Mouse (Mus musculus) spleen, postnatal 36 days (tissue): ENCODE results near the gene Axl.
"Not testable (repeated sequence)": the region's sequence is repeated elsewhere in the genome, so short reads cannot be mapped to it uniquely, and the experiment has no call there.

Experiments
- DNase-seq, 2 experiments: peaks; one replicate each; pipeline ENCODE4 v3.0.0; 2022; ENCODE audit warnings: low spot score in 2 of 2, mixed read lengths in 1 of 2

Gene Axl

DNA sequence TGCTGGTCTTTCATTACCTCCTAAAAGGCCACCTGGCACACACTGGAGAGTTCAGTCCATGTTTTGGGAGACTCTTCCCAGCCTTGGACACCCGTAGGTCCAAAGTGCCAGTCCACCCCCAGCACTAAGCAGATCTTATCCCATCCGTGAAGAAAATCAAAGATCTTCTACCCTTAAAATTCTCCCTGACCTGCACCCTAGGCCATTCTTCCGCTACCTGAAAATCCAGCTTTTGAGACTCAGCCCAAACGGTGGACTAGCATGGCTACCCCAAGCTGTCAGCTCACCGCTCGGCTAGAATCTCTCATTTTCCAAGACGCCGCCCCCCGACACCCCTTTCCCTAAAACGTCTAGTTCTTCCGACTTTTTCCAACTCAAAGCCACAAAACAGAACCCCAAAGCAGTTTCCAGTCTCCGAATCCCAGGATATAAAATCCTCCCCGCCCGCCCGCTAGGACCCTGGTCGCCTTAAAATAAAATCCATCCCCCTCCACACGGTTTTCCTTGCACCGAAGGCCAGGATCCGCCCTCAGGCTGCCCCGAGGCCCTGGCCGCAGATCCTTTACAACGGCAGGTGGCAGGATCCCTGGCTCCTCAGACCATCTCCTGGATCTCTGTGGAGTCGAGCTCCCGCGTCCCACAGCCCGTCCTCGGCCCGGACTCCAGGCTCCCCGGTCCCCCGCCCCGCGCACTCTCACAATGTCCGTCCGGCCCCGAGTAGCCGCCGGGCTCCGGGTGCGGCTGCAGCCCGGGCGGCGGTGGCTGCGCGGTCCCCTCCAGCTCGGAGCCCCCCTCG lies 34.7 kb downstream of the Axl start:
- no peak for DNase-seq

GRCm38 (mm10) chr7:25753076-25753475 lies 35.4 kb downstream of the Axl start:
- no peak for DNase-seq

- DNase-seq, result no peak
These were observed 41.7 kb downstream of the Axl start for GRCm38 (mm10) chr7:25746844-25747243.

GRCm38 (mm10) chr7:25738277-25738676 lies 50.2 kb downstream of the Axl start:
- DNase-seq, result no peak

DNA sequence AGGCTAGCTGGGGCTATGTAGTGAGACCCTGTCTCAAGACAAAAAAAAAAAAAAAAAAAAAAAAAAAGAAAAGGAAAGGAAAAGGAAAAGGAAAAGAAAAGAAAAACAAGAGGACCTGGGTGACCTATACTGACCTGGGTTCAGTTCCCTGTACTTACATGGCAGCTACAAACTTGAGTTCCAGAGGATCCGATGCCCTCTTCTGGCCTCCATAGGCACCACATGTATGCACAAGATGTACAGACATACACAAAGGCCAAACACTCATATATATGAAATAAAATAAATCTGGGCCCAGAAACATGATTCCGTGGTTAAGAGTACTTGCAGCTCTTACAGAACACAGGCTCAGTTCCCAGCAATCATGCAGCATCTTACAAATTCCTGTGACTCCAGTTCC lies 51.6 kb downstream of the Axl start:
- no peak for DNase-seq

DNA sequence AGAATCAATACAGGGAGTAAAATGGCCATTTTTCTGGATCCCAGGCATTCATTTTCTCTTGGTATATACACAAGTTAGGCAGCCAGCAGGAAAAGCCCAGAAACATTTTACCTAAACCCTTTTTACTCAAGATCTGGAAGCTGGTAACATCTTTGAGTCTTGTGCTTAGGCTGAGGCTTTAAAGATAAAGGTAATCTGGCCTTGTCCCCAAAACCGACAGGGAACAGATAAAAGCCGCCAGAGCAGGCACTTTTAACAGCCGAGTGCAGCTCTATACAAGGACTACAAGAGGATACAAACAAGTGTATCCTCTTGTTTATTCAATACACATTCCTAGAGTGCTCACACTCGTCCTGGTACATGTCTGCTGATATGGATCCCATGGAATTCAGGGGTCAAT lies 53.5 kb downstream of the Axl start:
- no peak for DNase-seq

- no peak for DNase-seq
These were observed 57.0 kb downstream of the Axl start for GRCm38 (mm10) chr7:25731294-25732055.

GRCm38 (mm10) chr7:25729862-25730261 lies 58.6 kb downstream of the Axl start:
- no peak for DNase-seq

GRCm38 (mm10) chr7:25729396-25729795 lies 59.1 kb downstream of the Axl start:
- DNase-seq, result no peak

GRCm38 (mm10) chr7:25727800-25728199 lies 60.7 kb downstream of the Axl start:
- no peak for DNase-seq

DNA sequence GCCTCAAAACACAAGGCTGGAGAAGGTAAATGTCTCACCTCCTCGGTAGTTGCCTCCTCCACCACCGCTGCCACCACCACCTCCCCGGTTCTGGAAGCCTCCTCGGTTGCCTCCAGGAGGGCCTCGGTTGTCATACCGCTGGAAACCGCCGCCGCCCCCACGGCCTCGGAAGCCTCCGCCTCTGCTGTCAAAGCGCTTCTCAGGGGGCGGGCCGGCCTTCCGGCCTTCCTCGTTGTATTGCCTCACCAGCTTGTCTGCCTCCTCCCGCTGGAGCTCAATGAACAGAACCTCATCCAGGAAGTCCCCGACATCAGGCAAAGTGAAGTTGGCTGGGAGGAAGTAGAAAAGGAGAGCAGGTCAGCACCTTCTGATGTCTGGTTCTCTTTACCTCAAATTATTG lies 62.6 kb downstream of the Axl start:
- DNase-seq, result no peak

GRCm38 (mm10) chr7:25721776-25722175 lies 66.7 kb downstream of the Axl start:
- DNase-seq, result not testable (repeated sequence)

- no peak for DNase-seq
These were observed 67.7 kb downstream of the Axl start for GRCm38 (mm10) chr7:25720760-25721159.

DNA sequence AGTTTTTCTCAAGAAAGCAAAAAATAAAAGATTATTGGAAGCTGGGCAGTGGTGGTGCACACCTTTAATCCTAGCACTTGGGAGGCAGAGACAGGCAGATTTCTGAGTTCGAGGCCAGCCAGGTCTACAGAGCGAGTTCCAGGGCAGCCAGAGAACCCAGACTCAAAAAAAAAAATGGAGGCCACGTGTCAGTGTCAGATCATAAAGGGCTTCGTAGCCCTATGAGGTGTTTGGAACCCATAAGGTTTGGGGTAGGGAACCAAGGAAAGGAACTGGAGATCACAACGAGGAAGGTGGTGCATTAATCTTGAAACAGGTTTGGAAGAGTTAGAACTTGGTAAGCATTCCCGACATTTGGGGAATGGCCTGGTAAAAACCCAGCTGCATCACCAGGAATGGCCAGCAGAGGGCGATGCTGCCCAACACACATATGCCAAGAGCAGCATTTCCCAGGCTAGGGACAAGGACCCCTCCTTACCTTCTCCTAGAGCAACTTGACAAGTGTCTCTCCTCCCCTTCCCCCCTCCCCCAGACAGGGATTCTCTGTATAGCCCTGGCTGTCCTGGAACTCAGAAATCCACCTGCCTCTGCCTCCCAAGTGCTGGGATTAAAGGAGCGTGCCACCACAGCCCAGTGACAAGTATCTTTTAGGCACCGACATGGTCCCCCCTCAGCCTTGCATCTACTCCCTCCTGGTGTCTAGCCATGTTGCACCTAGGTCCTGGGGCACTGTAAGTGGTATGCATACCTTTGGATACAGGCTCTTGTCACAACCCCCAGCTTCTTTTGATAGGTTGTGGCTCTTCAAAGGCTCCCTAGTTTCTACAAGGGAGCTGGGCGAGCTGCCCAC lies 68.5 kb downstream of the Axl start:
- peak; percentile 38 to 48 for DNase-seq

GRCm38 (mm10) chr7:25718788-25719417 lies 69.6 kb downstream of the Axl start, which contains the start of gene Ccdc97:
Gene Ccdc97 (minus strand): TSS chr7:25719088.
- DNase-seq, result peak; percentile 92 to 95

GRCm38 (mm10) chr7:25717478-25717877 lies 71.0 kb downstream of the Axl start:
- DNase-seq, result no peak

DNA sequence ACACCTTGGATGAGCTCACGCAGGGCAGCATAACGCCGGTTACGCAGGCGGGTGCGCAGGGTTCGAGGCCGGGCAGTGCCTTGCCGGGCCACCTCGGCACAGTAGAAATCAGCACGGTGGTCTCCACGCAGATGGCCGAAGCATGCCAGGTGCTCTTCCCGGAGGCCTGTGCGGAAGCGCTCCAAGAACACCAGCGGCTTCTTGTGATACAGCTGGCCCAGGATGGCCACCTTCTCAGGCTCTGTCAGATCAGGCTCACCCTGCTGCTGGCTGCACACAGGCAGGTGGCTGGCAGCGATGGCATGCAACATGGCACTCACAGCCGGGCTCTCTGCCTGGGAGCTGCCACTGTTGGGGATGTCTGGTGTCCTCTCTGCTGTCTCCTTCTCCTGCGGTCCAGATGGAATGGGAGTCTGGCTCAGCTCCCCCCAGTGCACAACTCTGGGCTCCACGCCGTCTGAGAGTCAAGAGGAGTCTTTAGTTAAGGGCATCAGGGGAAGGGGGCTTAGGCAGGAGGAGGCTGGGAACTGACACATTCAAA lies 72.7 kb downstream of the Axl start:
- no peak for DNase-seq

DNA sequence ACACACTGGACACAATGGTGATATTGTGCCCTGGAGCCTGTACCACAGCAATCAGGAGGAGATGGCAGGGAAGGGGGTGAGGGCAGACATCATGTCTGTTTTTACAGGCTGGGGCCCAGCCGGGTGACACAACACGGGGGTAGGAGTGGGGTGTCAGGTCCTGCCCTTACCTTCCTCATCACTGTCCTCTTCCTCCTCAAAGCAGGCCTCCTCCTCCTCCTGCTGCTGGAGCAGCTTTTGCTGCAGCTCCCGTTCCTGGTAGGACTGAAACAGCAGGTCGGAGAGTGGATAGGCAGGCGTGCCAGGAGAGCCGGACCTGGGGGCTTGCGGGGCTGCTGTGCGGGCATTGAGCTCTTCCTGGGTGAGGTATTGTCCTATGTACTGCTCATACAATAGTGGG lies 73.9 kb downstream of the Axl start:
- DNase-seq, result no peak

- DNase-seq, result no peak
These were observed 75.7 kb downstream of the Axl start for GRCm38 (mm10) chr7:25712801-25713200.

DNA sequence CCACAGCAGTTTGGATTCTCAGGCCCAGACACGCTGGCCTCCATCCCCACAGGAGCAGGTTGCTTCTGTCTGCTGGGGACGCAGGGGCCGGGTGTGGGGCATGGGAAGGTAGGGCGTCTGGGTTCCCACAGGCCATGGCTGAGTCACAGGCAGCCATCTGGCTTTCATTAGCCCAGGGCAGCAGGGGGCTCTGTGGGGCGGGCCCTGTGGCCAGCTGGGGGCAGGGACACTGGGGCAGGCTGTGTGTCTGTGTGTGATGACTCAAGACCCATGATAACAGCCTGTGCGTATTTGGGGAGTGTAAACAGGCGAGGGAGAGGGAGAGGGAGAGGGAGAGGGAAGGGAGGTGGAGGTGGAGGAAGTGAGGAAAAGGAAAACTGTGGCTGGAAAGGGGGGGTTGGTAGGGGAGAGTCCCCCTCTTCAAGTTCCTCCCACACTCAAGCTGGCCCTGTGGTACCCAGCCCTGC lies 76.7 kb downstream of the Axl start:
- peak in 1 of 2 experiments; percentile 20 for DNase-seq

DNA sequence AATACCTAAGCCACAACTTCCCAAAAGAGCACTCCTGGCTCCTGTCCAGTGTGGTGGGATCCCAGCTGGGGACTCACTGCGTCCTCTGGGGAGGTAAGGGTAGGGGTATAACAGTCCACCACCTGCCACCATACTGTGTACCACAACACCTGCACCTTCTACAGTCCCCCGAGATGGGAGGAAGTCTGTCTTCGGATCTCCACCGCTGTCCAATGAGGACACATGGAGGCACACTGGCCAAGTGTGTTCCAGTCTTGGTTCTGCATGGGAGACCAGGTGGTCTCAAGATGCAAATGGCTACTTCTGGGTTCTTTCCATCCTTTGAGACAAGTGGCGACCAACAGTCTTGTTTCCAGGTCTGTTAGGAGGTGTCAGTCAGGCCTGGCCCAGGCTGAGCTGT lies 77.3 kb downstream of the Axl start:
- DNase-seq, result peak in 1 of 2 experiments; percentile 30
